Mouse (Mus musculus) right cerebral cortex, postnatal 25 days (tissue): Measurements from ENCODE around the gene Vmn2r54.
"Not testable (repeated sequence)": the region's sequence is repeated elsewhere in the genome, so short reads cannot be mapped to it uniquely, and the experiment has no call there.

ENCODE experiments used
- DNase-seq: peaks from one replicate; pipeline ENCODE4 v3.0.0; 2022

Gene Vmn2r54

DNA sequence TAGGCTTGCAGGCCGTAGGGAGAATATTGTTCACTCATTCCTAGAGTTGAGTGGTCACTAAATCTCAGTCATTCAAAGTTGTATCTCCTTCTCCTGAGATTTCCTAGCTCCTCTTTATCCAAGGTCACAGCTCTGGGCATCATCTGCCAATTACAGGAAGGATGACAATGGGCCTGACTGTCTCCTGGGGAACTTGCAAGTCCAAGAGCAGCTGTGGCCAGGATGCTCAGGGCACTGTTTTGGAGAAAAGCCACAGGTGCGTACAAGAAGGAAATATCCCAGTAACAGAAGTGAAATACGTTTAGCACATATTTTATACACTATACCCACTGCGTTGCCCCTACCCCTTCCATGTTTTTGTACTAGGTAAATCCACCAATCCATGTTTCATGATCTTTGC lies at the start of gene Vmn2r54:
TSS of gene Vmn2r54 (minus strand) at position 101 of the 400 bp plus-strand sequence.
- DNase-seq, result not testable (repeated sequence)

DNA sequence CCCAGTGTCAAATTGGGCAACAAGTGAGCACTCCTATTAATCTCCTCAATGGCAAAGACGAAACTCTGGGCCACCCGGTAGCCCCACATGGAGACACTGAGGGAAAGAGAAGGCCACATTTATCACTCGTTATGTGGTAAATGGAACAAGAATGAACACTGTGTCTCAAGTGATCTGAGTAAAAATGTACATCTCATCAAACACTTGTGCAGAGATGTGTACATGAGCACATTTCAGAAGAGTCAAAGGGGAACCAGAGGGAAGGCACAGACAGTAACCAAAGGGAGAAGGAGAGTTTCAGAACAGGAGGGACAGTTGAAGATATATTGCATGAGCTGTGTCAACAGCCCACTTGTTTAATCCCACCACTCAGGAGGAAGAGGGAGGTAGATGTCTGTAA lies 44.8 kb upstream of the Vmn2r54 start, which contains the start of gene Vmn2r55:
TSS of gene Vmn2r55 (minus strand) at position 101 of the 400 bp plus-strand sequence.
- not testable (repeated sequence) for DNase-seq

DNA sequence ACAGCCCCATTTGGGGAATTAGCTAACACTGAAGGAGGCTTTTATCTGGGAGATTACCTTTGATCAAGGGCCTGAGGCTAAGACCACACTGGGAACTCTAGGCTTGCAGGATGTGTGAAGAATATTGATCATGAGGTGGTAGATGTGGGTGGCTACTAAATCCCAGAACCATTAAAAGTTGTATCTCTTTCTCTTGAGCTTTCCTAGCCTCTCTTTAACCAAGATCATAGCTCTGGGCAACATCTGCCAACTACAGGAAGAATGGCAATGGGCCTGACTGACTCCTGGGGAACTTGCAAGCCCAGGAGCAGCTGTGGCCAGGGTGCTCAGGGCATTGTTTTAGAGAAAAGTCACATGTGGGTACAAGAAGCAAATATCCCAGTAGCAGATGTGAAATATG lies 31.4 kb downstream of the Vmn2r54 start, which contains the start of gene Vmn2r53:
TSS of gene Vmn2r53 (minus strand) at position 101 of the 400 bp plus-strand sequence.
- no peak for DNase-seq
